Mouse (Mus musculus) adipocyte (in vitro differentiated cells): ENCODE results near the gene Fam49a.
A peak's percentile ranks its signal among the peaks of the same experiment; 100 is the strongest.
"Not testable (repeated sequence)": the region's sequence is repeated elsewhere in the genome, so short reads cannot be mapped to it uniquely, and the experiment has no call there.

Source experiments
- DNase-seq: peaks from one replicate; pipeline ENCODE4 v3.0.0-alpha.2; 2016; ENCODE audit warnings: low spot score

Fam49a gene

GRCm38 (mm10) chr12:12314326-12314725, 52.4 kb downstream of the Fam49a start:
- DNase-seq, result no peak

GRCm38 (mm10) chr12:12315011-12315410, 53.1 kb downstream of the Fam49a start:
- no peak for DNase-seq

GRCm38 (mm10) chr12:12316956-12317355, 55.0 kb downstream of the Fam49a start:
- DNase-seq, result no peak

- no peak for DNase-seq
Observed at GRCm38 (mm10) chr12:12317606-12318005, 55.7 kb downstream of the Fam49a start.

GRCm38 (mm10) chr12:12318140-12318734, 56.3 kb downstream of the Fam49a start:
- peak; percentile 12 for DNase-seq

GRCm38 (mm10) chr12:12320693-12321092, 58.8 kb downstream of the Fam49a start:
- DNase-seq, result no peak

- DNase-seq, result no peak
Observed at GRCm38 (mm10) chr12:12321111-12321510, 59.2 kb downstream of the Fam49a start.

GRCm38 (mm10) chr12:12323084-12323483, 61.1 kb downstream of the Fam49a start:
- DNase-seq, result no peak

- peak; percentile 71 for DNase-seq
Observed at GRCm38 (mm10) chr12:12323616-12324223, 61.8 kb downstream of the Fam49a start.

- DNase-seq, result not testable (repeated sequence)
Observed at GRCm38 (mm10) chr12:12324266-12324665, 62.3 kb downstream of the Fam49a start.

GRCm38 (mm10) chr12:12333526-12334310, 71.8 kb downstream of the Fam49a start:
- DNase-seq, result no peak

GRCm38 (mm10) chr12:12334486-12334885, 72.5 kb downstream of the Fam49a start:
- DNase-seq, result no peak

- DNase-seq, result no peak
Observed at GRCm38 (mm10) chr12:12335566-12335965, 73.6 kb downstream of the Fam49a start.

GRCm38 (mm10) chr12:12337378-12337777, 75.4 kb downstream of the Fam49a start:
- DNase-seq, result no peak

- no peak for DNase-seq
Observed at GRCm38 (mm10) chr12:12343320-12343719, 81.4 kb downstream of the Fam49a start.

- DNase-seq, result no peak
Observed at GRCm38 (mm10) chr12:12348625-12349024, 86.7 kb downstream of the Fam49a start.

- no peak for DNase-seq
Observed at GRCm38 (mm10) chr12:12349645-12350288, 87.8 kb downstream of the Fam49a start.

- DNase-seq, result no peak
Observed at GRCm38 (mm10) chr12:12351816-12352552, 90.0 kb downstream of the Fam49a start.

GRCm38 (mm10) chr12:12354115-12354653, 92.2 kb downstream of the Fam49a start:
- no peak for DNase-seq

GRCm38 (mm10) chr12:12356048-12356447, 94.1 kb downstream of the Fam49a start:
- DNase-seq, result no peak

- no peak for DNase-seq
Observed at GRCm38 (mm10) chr12:12356463-12356862, 94.5 kb downstream of the Fam49a start.

- no peak for DNase-seq
Observed at GRCm38 (mm10) chr12:12356946-12357345, 95.0 kb downstream of the Fam49a start.
